Comparison of ENCODE assay signal across 25 mouse cellular contexts in the genomic region with DNA sequence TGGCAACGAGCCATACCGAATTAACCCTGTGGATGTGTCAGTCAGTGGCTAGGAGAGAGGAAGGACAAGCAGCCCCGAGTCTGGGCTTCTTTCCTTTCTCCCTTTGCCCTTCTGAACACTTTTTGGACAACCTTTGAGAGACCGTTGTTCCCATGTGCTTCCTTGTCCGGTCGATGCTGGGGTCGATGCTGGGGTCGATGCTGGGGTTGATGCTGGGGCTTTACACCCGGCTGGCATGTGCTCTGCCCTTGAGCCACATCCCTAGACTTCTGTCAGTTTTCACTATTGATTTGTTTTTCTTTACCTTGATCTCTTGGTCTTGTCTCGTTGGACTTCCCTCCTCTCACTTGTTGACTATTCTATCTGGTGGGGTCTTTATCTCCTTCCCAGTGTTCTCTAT.
"Had no signal": no experiment of that assay in that cellular context is flagged by ENCODE, and none has a peak within 500 bp of the region (broad histone marks: within the 10 kb centered on the region; RNA-seq: fewer than 3 reads in every experiment).

No protein-coding gene starts in this region.

- ATAC-seq: forebrain, embryonic 16.5 days; hindbrain, postnatal 0 days; intestine, embryonic 16.5 days had no signal

- H3K4me1 ChIP-seq: heart, embryonic 15.5 days; hindbrain, embryonic 13.5 days; hindbrain, embryonic 15.5 days; kidney, embryonic 15.5 days; limb, embryonic 10.5 days; limb, embryonic 12.5 days had no signal

- H3K4me2 ChIP-seq: heart, embryonic 11.5 days; heart, embryonic 13.5 days; heart, embryonic 15.5 days; hindbrain, embryonic 13.5 days; hindbrain, embryonic 15.5 days; kidney, embryonic 15.5 days; limb, embryonic 12.5 days had no signal

- DNase-seq: gastrocnemius, adult 2 months; gastrocnemius, postnatal 10 days; gastrocnemius, postnatal 25 days; heart, adult 11 months; heart, postnatal 14 days; heart, postnatal 36 days; kidney, adult 11 months; kidney, adult 2 months; kidney, adult 9 months; kidney, postnatal 14 days; kidney, postnatal 36 days; layer of hippocampus, adult 9-11 months; layer of hippocampus, postnatal 36 days had no signal

- H3K4me3 ChIP-seq: gastrocnemius, adult 2 months; heart, embryonic 13.5 days; heart, embryonic 15.5 days; hindbrain, embryonic 13.5 days; hindbrain, embryonic 15.5 days; kidney, embryonic 15.5 days; limb, embryonic 10.5 days; limb, embryonic 12.5 days had no signal

- H3K9me3 ChIP-seq: heart, embryonic 13.5 days; heart, embryonic 15.5 days; hindbrain, embryonic 13.5 days; hindbrain, embryonic 15.5 days; kidney, embryonic 15.5 days; limb, embryonic 10.5 days; limb, embryonic 12.5 days had no signal

- H3K9ac ChIP-seq: heart, embryonic 13.5 days; heart, embryonic 15.5 days; hindbrain, embryonic 15.5 days; kidney, embryonic 15.5 days; limb, embryonic 12.5 days had no signal

- H3K27me3 ChIP-seq: heart, embryonic 13.5 days; heart, embryonic 15.5 days; hindbrain, embryonic 13.5 days; hindbrain, embryonic 15.5 days; kidney, embryonic 15.5 days; limb, embryonic 12.5 days had no signal

- H3K27ac ChIP-seq: gastrocnemius, adult 2 months; heart, embryonic 13.5 days; heart, embryonic 15.5 days; hindbrain, embryonic 13.5 days; hindbrain, embryonic 15.5 days; hindbrain, postnatal 0 days; kidney, embryonic 15.5 days; kidney, postnatal 0 days; limb, embryonic 10.5 days; limb, embryonic 12.5 days had no signal
